Mouse (Mus musculus) heart, adult 2 months (tissue): ENCODE measurements around the gene Gm382.

Source experiments
- CTCF ChIP-seq: fragments of 200-600 bp; IDR thresholded peaks from 2 replicates; pipeline ENCODE4 v1.8.1; 2022; ENCODE audit warnings: antibody characterized with exemption, mild to moderate bottlenecking, moderate library complexity
- EP300 ChIP-seq: fragments of 200-500 bp; IDR thresholded peaks from 2 replicates; pipeline ENCODE4 v1.6.1; 2011; ENCODE audit warnings: low read depth, low read length, control low read depth; ENCODE audit not compliant: insufficient read depth

- TF ChIP-seq CTCF: no peak
- TF ChIP-seq EP300: no peak
These were observed 30.4 kb downstream of the Gm382 start for GRCm38 (mm10) chrX:127070179-127070578.
